Mouse (Mus musculus) neural tube, embryonic 15.5 days (tissue): ENCODE results near the gene Nanos1. TPM values are rescaled to one million over a fixed set of nuclear protein-coding genes. Genes with fewer than 3 reads are reported as not detected.

Experiments used
- ATAC-seq: fragments of 200-750 bp; cut with Nextera tagmentation; 2 replicates; pipeline ENCODE4 v1.8.0; 2017; ENCODE audit warnings: mild to moderate bottlenecking, moderate TSS enrichment, moderate library complexity; ENCODE audit not compliant: low FRiP score
- H3K27ac ChIP-seq: fragments of 300-500 bp; sonication (generic); replicated peaks from 2 replicates; pipeline ENCODE4 v1.5.1; 2015; ENCODE audit warnings: mild to moderate bottlenecking, inconsistent platforms
- H3K27me3 ChIP-seq: fragments of 300-500 bp; sonication (generic); replicated peaks from 2 replicates; pipeline ENCODE4 v1.6.1; 2015; ENCODE audit warnings: inconsistent platforms
- H3K36me3 ChIP-seq: fragments of 300-500 bp; sonication (generic); 2 replicates; pipeline ENCODE4 v1.6.1; 2015; ENCODE audit warnings: inconsistent platforms
- H3K4me1 ChIP-seq: fragments of 300-500 bp; sonication (generic); 2 replicates; pipeline ENCODE4 v1.6.1; 2015; ENCODE audit warnings: inconsistent platforms
- H3K4me2 ChIP-seq: fragments of 300-500 bp; sonication (generic); 2 replicates; pipeline ENCODE4 v1.6.1; 2015; ENCODE audit warnings: inconsistent platforms, mild to moderate bottlenecking, moderate library complexity
- H3K4me3 ChIP-seq: fragments of 300-500 bp; sonication (generic); replicated peaks from 2 replicates; pipeline ENCODE4 v1.5.1; 2015; ENCODE audit warnings: mild to moderate bottlenecking, inconsistent platforms
- H3K9ac ChIP-seq: fragments of 300-500 bp; sonication (generic); replicated peaks from 2 replicates; pipeline ENCODE4 v1.6.1; 2015; ENCODE audit warnings: mild to moderate bottlenecking, inconsistent platforms
- H3K9me3 ChIP-seq: fragments of 300-500 bp; sonication (generic); replicated peaks from 2 replicates; pipeline ENCODE4 v1.6.1; 2016; ENCODE audit warnings: inconsistent platforms
- WGBS: fragments of 180-500 bp; shearing (Covaris S2); methylation state at CpG from one replicate; pipeline ENCODE4 v1.1.7; 2015; ENCODE audit warnings: mixed read lengths; 5-methylcytosine and 5-hydroxymethylcytosine counted together
- microRNA-seq: library from miRNA; unstranded; fragments of <30 nt; microRNA quantifications from one replicate; pipeline ENCODE4, GENCODE M21; 2017
- polyA plus RNA-seq: library from polyadenylated mRNA; unstranded; fragments of >200 nt; fragmentation: Nextera tagmentation; extraction: Ambion mirVana; gene quantifications from 2 replicates; pipeline ENCODE4 v1.2.1, GENCODE M21; 2015

The Nanos1 gene
- polyA plus RNA-seq, 1 experiment from 2014 or later = 15.5 TPM

GRCm38 (mm10) chr19:60790551-60791161 is 34.9 kb downstream of the Nanos1 start, which contains the start of gene Eif3a:
Gene Eif3a (minus strand): TSS chr19:60790658.
- Histone ChIP-seq H3K9me3 (no peaks in the 10 kb centered on the region), H3K27ac (peak within 1 kb of the TSS; percentile 98), H3K4me2 (peak within 1 kb of the TSS; percentile 65), H3K36me3 (no peaks in the 10 kb centered on the region), H3K9ac (peak within 1 kb of the TSS; percentile 99), H3K4me3 (peak within 1 kb of the TSS; percentile 99), H3K27me3 (no peaks in the 10 kb centered on the region), H3K4me1 (peaks cover 34% of the 10 kb centered on the region)
- peak; percentile 97 for ATAC-seq
- 0% methylated on average over 57 of the region's 57 CpGs for WGBS

DNA sequence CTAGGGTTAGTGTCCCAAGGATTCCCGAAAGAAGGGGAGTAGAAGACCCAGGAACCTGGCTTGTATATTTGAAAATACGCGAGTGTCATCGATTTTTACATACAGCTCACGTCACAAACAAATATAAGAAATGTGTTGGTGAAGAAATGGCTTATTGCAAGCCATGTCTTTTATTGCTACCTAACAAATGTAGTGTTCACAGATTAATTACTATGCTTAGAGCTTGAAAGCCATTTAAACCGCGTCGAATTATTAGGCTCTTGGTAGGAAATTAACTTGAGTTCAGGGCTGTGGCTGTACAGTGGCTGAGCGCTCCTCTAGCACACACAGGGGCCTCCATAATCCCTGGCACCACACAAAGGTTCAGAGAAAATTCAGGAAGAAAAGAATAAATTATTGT is 35.4 kb downstream of the Nanos1 start:
- peak; percentile 34 for ATAC-seq
- Histone ChIP-seq H3K36me3 (no peaks in the 10 kb centered on the region), H3K9ac (peak overlapping the region; percentile 78), H3K4me2 (peak overlapping the region; percentile 65), H3K9me3 (no peaks in the 10 kb centered on the region), H3K27me3 (no peaks in the 10 kb centered on the region), H3K4me3 (peak overlapping the region; percentile 99), H3K27ac (peak overlapping the region; percentile 98), H3K4me1 (peaks cover 30% of the 10 kb centered on the region)
- WGBS = 13% methylated on average over 9 of the region's 9 CpGs

GRCm38 (mm10) chr19:60793170-60793707 is 37.5 kb downstream of the Nanos1 start:
- 89% methylated on average over 2 of the region's 2 CpGs for WGBS
- H3K27me3 ChIP-seq = no peaks in the 10 kb centered on the region; the same call in 1 of the 2 replicates
- no peak overlapping the region for H3K27ac ChIP-seq
- peaks cover 15% of the 10 kb centered on the region for H3K4me1 ChIP-seq
- no peak overlapping the region for H3K9ac ChIP-seq
- H3K9me3 ChIP-seq = no peaks in the 10 kb centered on the region
- no peak overlapping the region for H3K4me2 ChIP-seq
- H3K4me3 ChIP-seq = no peak overlapping the region
- ATAC-seq = no peak
- no peaks in the 10 kb centered on the region for H3K36me3 ChIP-seq

GRCm38 (mm10) chr19:60795244-60795643 is 39.5 kb downstream of the Nanos1 start:
- Histone ChIP-seq H3K4me3 (no peak overlapping the region), H3K4me1 (peaks cover 5% of the 10 kb centered on the region), H3K27me3 (no peaks in the 10 kb centered on the region; the same call in 1 of the 2 replicates), H3K27ac (no peak overlapping the region), H3K36me3 (no peaks in the 10 kb centered on the region), H3K9ac (no peak overlapping the region), H3K4me2 (no peak overlapping the region), H3K9me3 (no peaks in the 10 kb centered on the region)
- no peak for ATAC-seq
- 89% methylated on average over 2 of the region's 2 CpGs for WGBS

GRCm38 (mm10) chr19:60797415-60797814 is 41.6 kb downstream of the Nanos1 start:
- Histone ChIP-seq H3K9me3 (no peaks in the 10 kb centered on the region), H3K36me3 (no peaks in the 10 kb centered on the region), H3K27ac (no peak overlapping the region), H3K4me3 (no peak overlapping the region), H3K4me1 (no peaks in the 10 kb centered on the region), H3K27me3 (no peaks in the 10 kb centered on the region; the same call in 1 of the 2 replicates), H3K4me2 (no peak overlapping the region), H3K9ac (no peak overlapping the region)
- ATAC-seq = no peak
- WGBS = 92% methylated on average over 2 of the region's 2 CpGs

- Histone ChIP-seq H3K27ac (no peak overlapping the region), H3K27me3 (no peaks in the 10 kb centered on the region; the same call in 1 of the 2 replicates), H3K9ac (no peak overlapping the region), H3K4me1 (no peaks in the 10 kb centered on the region), H3K4me3 (no peak overlapping the region), H3K4me2 (no peak overlapping the region), H3K9me3 (no peaks in the 10 kb centered on the region), H3K36me3 (no peaks in the 10 kb centered on the region)
- ATAC-seq = no peak
- WGBS = 81% methylated on average over 7 of the region's 7 CpGs
These were observed 44.2 kb downstream of the Nanos1 start for GRCm38 (mm10) chr19:60799867-60800569.

DNA sequence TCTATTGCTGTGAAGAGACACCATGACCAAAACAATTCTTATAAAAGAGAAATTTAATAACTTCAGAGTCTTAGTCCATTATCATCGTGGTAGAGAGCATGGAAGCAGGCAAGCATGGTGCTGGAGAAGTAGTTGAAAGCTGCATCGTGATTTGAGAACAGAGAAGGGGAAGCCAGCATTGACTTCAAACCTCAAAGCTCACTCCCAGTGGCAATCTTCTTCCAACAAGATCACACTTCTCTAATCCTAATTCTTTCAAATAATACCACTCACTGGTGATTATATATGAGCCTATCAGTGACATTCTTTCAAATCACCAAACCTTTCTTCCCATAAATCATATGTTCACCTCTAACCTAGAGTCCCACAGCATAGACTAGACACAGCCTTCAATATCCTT is 49.1 kb downstream of the Nanos1 start:
- ATAC-seq = no peak
- H3K4me2 ChIP-seq = no peak overlapping the region
- H3K27me3 ChIP-seq = no peaks in the 10 kb centered on the region
- no peaks in the 10 kb centered on the region for H3K4me1 ChIP-seq
- 67% methylated on average over 2 of the region's 2 CpGs for WGBS
- H3K9ac ChIP-seq = no peak overlapping the region
- no peak overlapping the region for H3K4me3 ChIP-seq
- H3K9me3 ChIP-seq = no peaks in the 10 kb centered on the region
- no peaks in the 10 kb centered on the region for H3K36me3 ChIP-seq
- no peak overlapping the region for H3K27ac ChIP-seq

Small RNA genes lying within 50 kb of the gene (microRNA-seq; reads per million reads assigned to microRNA genes)
- gene mmu-mir-3084-1 = not detected

Other genes starting within 250 kb of the Nanos1 start
- gene Cacul1, start 175.0 kb upstream of the Nanos1 start, polyA plus RNA-seq = 21.7 and 23.5 TPM in 2 replicates
- 101 and 117 TPM in 2 replicates for gene Eif3a, start 34.7 kb downstream of the Nanos1 start, polyA plus RNA-seq
- gene Fam45a, start 55.6 kb downstream of the Nanos1 start, polyA plus RNA-seq = 40.6 and 41.5 TPM in 2 replicates
- 11.0 and 13.0 TPM in 2 replicates for gene Sfxn4, start 105.5 kb downstream of the Nanos1 start, polyA plus RNA-seq
- 132 and 133 TPM in 2 replicates for gene Prdx3, start 118.6 kb downstream of the Nanos1 start, polyA plus RNA-seq
- gene Grk5, start 133.8 kb downstream of the Nanos1 start, polyA plus RNA-seq = 2.6 and 2.8 TPM in 2 replicates